ENCODE assay signal across 12 mouse cellular contexts in genomic region chr1:194363129-194363768, GRCm38 (mm10).
DNase-seq lines count a peak whose midpoint lies in the region; ATAC-seq and TF ChIP-seq lines count a peak whose summit lies in the region.
"Had no signal": no experiment of that assay in that cellular context is flagged by ENCODE, and none has a peak within 500 bp of the region (broad histone marks: within the 10 kb centered on the region; RNA-seq: fewer than 3 reads in every experiment).

No protein-coding gene starts in this region.

- 33% methylated on average over 1 of the region's 1 CpGs for WGBS in midbrain, embryonic 11.5 days
- 12% methylated on average over 1 of the region's 1 CpGs for WGBS in midbrain, embryonic 14.5 days
- 41% methylated on average over 1 of the region's 1 CpGs for WGBS in liver, embryonic 13.5 days (ENCODE audit: insufficient replicate concordance)

- H3K36me3 ChIP-seq in midbrain, embryonic 11.5 days (ENCODE audit: control insufficient read depth, insufficient read depth, low read length): no peaks in the 10 kb centered on the region
- H3K36me3 ChIP-seq in midbrain, embryonic 14.5 days (ENCODE audit: control insufficient read depth, insufficient read depth, low read length): no peaks in the 10 kb centered on the region
- no peaks in the 10 kb centered on the region for H3K36me3 ChIP-seq in liver, embryonic 13.5 days

- H3K4me1 ChIP-seq in midbrain, embryonic 11.5 days (ENCODE audit: control insufficient read depth, insufficient read depth, low read length): peaks cover 13% of the 10 kb centered on the region; the same call in 1 of the 2 replicates
- H3K4me1 ChIP-seq in midbrain, embryonic 14.5 days (ENCODE audit: control insufficient read depth, insufficient read depth, low read length): 0 out of 2 replicates have a peak, but pooled peaks cover 3% of the 10 kb centered on the region
- H3K4me1 ChIP-seq in liver, embryonic 13.5 days (replicated peaks): no peaks in the 10 kb centered on the region

- no peak overlapping the region; the same call in 1 of the 2 replicates for H3K4me2 ChIP-seq in midbrain, embryonic 11.5 days
- no peak overlapping the region for H3K4me2 ChIP-seq in midbrain, embryonic 14.5 days (ENCODE audit: low read length)
- H3K4me2 ChIP-seq in liver, embryonic 13.5 days: no peak overlapping the region

- peak overlapping the region; percentile 6; the same call in 1 of the 2 replicates for H3K27ac ChIP-seq in midbrain, embryonic 11.5 days (ENCODE audit: low read depth, low read length)
- no peak overlapping the region for H3K27ac ChIP-seq in midbrain, embryonic 14.5 days (replicated peaks; ENCODE audit: low read depth, low read length)
- H3K27ac ChIP-seq in liver, embryonic 13.5 days: peak overlapping the region; percentile 32; the same call in 1 of the 2 replicates
- H3K27ac ChIP-seq in left cerebral cortex, adult 2 months: no peak overlapping the region
- H3K27ac ChIP-seq: heart, adult 2 months had no signal

- no peaks in the 10 kb centered on the region for H3K9me3 ChIP-seq in midbrain, embryonic 11.5 days (ENCODE audit: control insufficient read depth, low read length)
- H3K9me3 ChIP-seq in midbrain, embryonic 14.5 days (ENCODE audit: control insufficient read depth, low read length): no peaks in the 10 kb centered on the region
- H3K9me3 ChIP-seq in liver, embryonic 13.5 days (replicated peaks): no peaks in the 10 kb centered on the region

- ATAC-seq in midbrain, embryonic 11.5 days (ENCODE audit: low FRiP score): peak; percentile 91
- no peak for ATAC-seq in midbrain, embryonic 14.5 days (ENCODE audit: low FRiP score, low TSS enrichment)
- peak; percentile 71 for ATAC-seq in liver, embryonic 13.5 days (ENCODE audit: low read depth)
- ATAC-seq: CD4-positive, CD25-positive, alpha-beta regulatory T cell, adult 4 months had no signal

- no peaks in the 10 kb centered on the region for H3K27me3 ChIP-seq in midbrain, embryonic 11.5 days (ENCODE audit: control insufficient read depth, insufficient read depth, low read length)
- H3K27me3 ChIP-seq in midbrain, embryonic 14.5 days (ENCODE audit: control insufficient read depth, insufficient read depth, low read length): no peaks in the 10 kb centered on the region
- H3K27me3 ChIP-seq in liver, embryonic 13.5 days: no peaks in the 10 kb centered on the region

- intact Hi-C loops in gastrocnemius, postnatal 14 days (cut with DNase I; ENCODE audit: low total_unique reads): no loop called here
- intact Hi-C loops in left cerebral cortex, adult 2 months (cut with DNase I): no loop called here

- no peak for TF ChIP-seq CTCF in left cerebral cortex, adult 2 months (IDR thresholded peaks at IDR 0.05)

- peak; percentile 7 for DNase-seq in gastrocnemius, postnatal 14 days
- no peak for DNase-seq in gastrocnemius, adult 18-20 months (ENCODE audit: low spot score)
- peak; percentile 89 for DNase-seq in midbrain, embryonic 11.5 days (ENCODE audit: low spot score, missing footprints)
- DNase-seq in midbrain, embryonic 14.5 days: no peak
- DNase-seq in liver, embryonic 13.5 days: no peak
- DNase-seq in yolk sac, embryonic 10.5 days (ENCODE audit: low spot score): peak; percentile 18
- DNase-seq in left cerebral cortex, adult 2 months (ENCODE audit: extremely low spot score in 1 of 2, low spot score in 2 of 2): no peak
- DNase-seq in layer of hippocampus, postnatal 25 days (ENCODE audit: extremely low spot score in 1 of 2, low spot score in 1 of 2): no peak
- DNase-seq: adrenal gland, postnatal 36 days; heart, adult 2 months; heart, postnatal 4 days had no signal

- no peak overlapping the region for H3K9ac ChIP-seq in midbrain, embryonic 11.5 days (ENCODE audit: low read length)
- no peak overlapping the region for H3K9ac ChIP-seq in midbrain, embryonic 14.5 days (replicated peaks; ENCODE audit: low read length)
- H3K9ac ChIP-seq in liver, embryonic 13.5 days: no peak overlapping the region

- no peak overlapping the region for H3K4me3 ChIP-seq in midbrain, embryonic 11.5 days (ENCODE audit: low read depth, low read length)
- no peak overlapping the region for H3K4me3 ChIP-seq in midbrain, embryonic 14.5 days (replicated peaks; ENCODE audit: low read depth, low read length)
- no peak overlapping the region for H3K4me3 ChIP-seq in liver, embryonic 13.5 days (replicated peaks)
- H3K4me3 ChIP-seq in left cerebral cortex, adult 2 months: no peak overlapping the region
- H3K4me3 ChIP-seq: heart, adult 2 months had no signal

Comparison
In these comparisons a context has a peak if more than half of its experiments do, and no peak if none do; other contexts are left out.
1. DNase-seq: peak in gastrocnemius, postnatal 14 days (single experiment), midbrain, embryonic 11.5 days (single experiment) and yolk sac, embryonic 10.5 days (single experiment); none in gastrocnemius, adult 18-20 months (single experiment), midbrain, embryonic 14.5 days (single experiment), liver, embryonic 13.5 days (single experiment), left cerebral cortex, adult 2 months (0 of 2) and layer of hippocampus, postnatal 25 days (0 of 2).
2. H3K27ac ChIP-seq: peak in midbrain, embryonic 11.5 days (single experiment) and liver, embryonic 13.5 days (single experiment); none in midbrain, embryonic 14.5 days (single experiment) and left cerebral cortex, adult 2 months (single experiment).